Mouse (Mus musculus) left cerebral cortex, postnatal 4 days (tissue): ENCODE measurements around the gene Ankrd49. TPM values are rescaled to one million over a fixed set of nuclear protein-coding genes. Genes with fewer than 3 reads are reported as not detected.

Experiments
- DNase-seq: peaks from one replicate; pipeline ENCODE4 v3.0.0-alpha.2; 2022
- intact Hi-C: fragments of 180-260 bp; cut with DNase I; formaldehyde crosslinking; loops from one replicate; pipeline ENCODE4 v1.15.1; 2025
- total RNA-seq, 2 experiments: library from RNA; stranded (reverse); gene quantifications; 2 replicates each; pipeline ENCODE4 v1.2.3; 2021

The Ankrd49 gene
- total RNA-seq, 2 experiments from 2014 or later: 17.8 to 22.3 TPM

- intact Hi-C loops: no loop called here
- no peak for DNase-seq
Observed at GRCm38 (mm10) chr9:14751503-14752000, 33.1 kb downstream of the Ankrd49 start.

GRCm38 (mm10) chr9:14750901-14751502, 33.7 kb downstream of the Ankrd49 start:
- intact Hi-C loops: no loop called here
- no peak for DNase-seq

GRCm38 (mm10) chr9:14740151-14740924, 44.3 kb downstream of the Ankrd49 start, which contains the start of gene Piwil4:
Gene Piwil4, minus strand, starts transcription at chr9:14740733.
- intact Hi-C loops: no loop called here
- DNase-seq: no peak

GRCm38 (mm10) chr9:14739498-14740150, 45.0 kb downstream of the Ankrd49 start:
- DNase-seq: no peak
- intact Hi-C loops: no loop called here

GRCm38 (mm10) chr9:14730941-14731541, 53.6 kb downstream of the Ankrd49 start:
- intact Hi-C loops: no loop called here
- DNase-seq: peak; percentile 25

Other genes starting within 250 kb of the Ankrd49 start
- 10 to 100 TPM; 21.6 to 23.4 TPM for gene Amotl1, start 139.8 kb downstream of the Ankrd49 start, total RNA-seq
- under 1 TPM in 1 of 2 experiments, not detected in 1; 0.18 TPM for gene Piwil4, start 44.1 kb downstream of the Ankrd49 start, total RNA-seq
- gene Fut4, start 32.5 kb downstream of the Ankrd49 start, total RNA-seq: 1 to 10 TPM in 1 of 2 experiments, under 1 TPM in 1; 0.70 to 1.1 TPM
- under 1 TPM in 1 of 2 experiments, not detected in 1; 0.66 TPM for gene 1700012B09Rik, start 13.8 kb downstream of the Ankrd49 start, total RNA-seq
- gene Mre11a, start 202 bp downstream of the Ankrd49 start, total RNA-seq: 10 to 100 TPM; 13.7 to 16.2 TPM
- gene Gpr83, start 75.4 kb upstream of the Ankrd49 start, total RNA-seq: 1 to 10 TPM; 1.8 to 2.8 TPM
- gene Izumo1r, start 119.1 kb upstream of the Ankrd49 start, total RNA-seq: not detected